8 mouse cellular contexts compared by ENCODE assay signal in genomic region chr13:58128768-58129671, GRCm38 (mm10). TPM values are rescaled to one million over a fixed set of nuclear protein-coding genes. Genes with fewer than 3 reads are reported as not detected.
DNase-seq lines count a peak whose midpoint lies in the region; ATAC-seq lines count a peak whose summit lies in the region.

No protein-coding gene starts in this region.

- peak; percentile 97 to 98 for DNase-seq in adrenal gland, adult (ENCODE audit: inconsistent age in 2 of 2, low spot score in 1 of 2)
- DNase-seq in embryo, embryonic 10 days (ENCODE audit: low spot score), result peak; percentile 97
- peak; percentile 96 for DNase-seq in gastrocnemius, postnatal 10 days
- peak; percentile 89 to 94 for DNase-seq in left cerebral cortex, adult 9 months (ENCODE audit: low spot score in 2 of 2)
- DNase-seq in right cerebral cortex, adult 2 months (ENCODE audit: low spot score in 2 of 2), result peak; percentile 94 to 95
- peak; percentile 88 for DNase-seq in urinary bladder, postnatal 10 days (ENCODE audit: low spot score)

- peak overlapping the region; percentile 99 for H3K4me3 ChIP-seq in megakaryocyte, embryonic 14.5 days (replicated peaks)

- peaks cover 17% of the 10 kb centered on the region for H3K9me3 ChIP-seq in megakaryocyte, embryonic 14.5 days

- peaks cover 7% of the 10 kb centered on the region for H3K36me3 ChIP-seq in megakaryocyte, embryonic 14.5 days (replicated peaks; ENCODE audit: low read length)

- H3K27me3 ChIP-seq in megakaryocyte, embryonic 14.5 days (replicated peaks), result peaks cover 2% of the 10 kb centered on the region

- H3K4me1 ChIP-seq in megakaryocyte, embryonic 14.5 days, result peaks cover 20% of the 10 kb centered on the region

- peak; percentile 76 for ATAC-seq in inflammation-experienced regulatory T-cells, adult 6 months

RNA-seq across cellular contexts. Expression of gene Hnrnpa0, which starts 0.7 kb away (rescaled TPM):
- 10 to 100 TPM; 90.3 to 91.7 TPM for total RNA-seq in gastrocnemius, postnatal 10 days (2021)
- 10 to 100 TPM; 20.9 to 25.6 (median 24.0) TPM for polyA plus RNA-seq in inflammation-experienced regulatory T-cells, adult 6 months (2017; shearing (Covaris generic))
- polyA plus RNA-seq in megakaryocyte, embryonic 14.5 days (2012; ENCODE audit: insufficient read depth, low replicate concordance), result 352 and 532 TPM in 2 replicates

RNA-seq across cellular contexts. Expression of gene Klhl3, which starts 15.6 kb away (rescaled TPM):
- total RNA-seq in gastrocnemius, postnatal 10 days (2021), result 1 to 10 TPM; 1.4 TPM
- polyA plus RNA-seq in inflammation-experienced regulatory T-cells, adult 6 months (2017; shearing (Covaris generic)), result 10 to 100 TPM in 2 of 3 experiments, 1 to 10 TPM in 1; 4.3 to 14.9 (median 14.6) TPM
- not detected in 2 replicates for polyA plus RNA-seq in megakaryocyte, embryonic 14.5 days (2012; ENCODE audit: insufficient read depth, low replicate concordance)

RNA-seq across cellular contexts. Expression of gene Idnk, which starts 28.4 kb away (rescaled TPM):
- 1 to 10 TPM; 9.6 to 9.7 TPM for total RNA-seq in gastrocnemius, postnatal 10 days (2021)
- 100 to 1,000 TPM; 204 to 343 (median 284) TPM for polyA plus RNA-seq in inflammation-experienced regulatory T-cells, adult 6 months (2017; shearing (Covaris generic))
- polyA plus RNA-seq in megakaryocyte, embryonic 14.5 days (2012; ENCODE audit: insufficient read depth, low replicate concordance), result 3.4 and 15.6 TPM in 2 replicates

Comparison
In these comparisons a context has a peak if more than half of its experiments do, and no peak if none do; other contexts are left out.
1. Peak in every context shown above with its lines: DNase-seq, ATAC-seq and H3K4me3 ChIP-seq.
2. RNA of gene Hnrnpa0, which starts 0.7 kb away (polyA plus RNA-seq): 352 to 532 TPM in megakaryocyte, embryonic 14.5 days; 20.9 to 25.6 TPM in inflammation-experienced regulatory T-cells, adult 6 months; every median in the first group is over 10 times any median in the second.
3. RNA of gene Idnk, which starts 28.4 kb away (polyA plus RNA-seq): 204 to 343 TPM in inflammation-experienced regulatory T-cells, adult 6 months; 3.4 to 15.6 TPM in megakaryocyte, embryonic 14.5 days; every median in the first group is over 10 times any median in the second.